Mouse (Mus musculus) limb, embryonic 13.5 days (tissue): Measurements from ENCODE around the gene Ppt2. TPM values are rescaled to one million over a fixed set of nuclear protein-coding genes. Genes with fewer than 3 reads are reported as not detected.
A peak's percentile ranks its signal among the peaks of the same experiment; 100 is the strongest.

ENCODE experiments used
- ATAC-seq: fragments of 200-750 bp; cut with Nextera tagmentation; 2 replicates; pipeline ENCODE4 v1.8.0; 2017; ENCODE audit warnings: low read depth, moderate number of reproducible peaks, moderate TSS enrichment; ENCODE audit not compliant: low FRiP score
- H3K27ac ChIP-seq: fragments of 300-500 bp; sonication (generic); 2 replicates; pipeline ENCODE4 v1.5.1; 2015; ENCODE audit warnings: inconsistent platforms, mild to moderate bottlenecking, moderate library complexity
- H3K27me3 ChIP-seq: fragments of 300-500 bp; sonication (generic); 2 replicates; pipeline ENCODE4 v1.6.1; 2015; ENCODE audit warnings: mild to moderate bottlenecking, inconsistent platforms
- H3K36me3 ChIP-seq: fragments of 300-500 bp; sonication (generic); 2 replicates; pipeline ENCODE4 v1.6.1; 2015; ENCODE audit warnings: inconsistent platforms, mild to moderate bottlenecking, moderate library complexity
- H3K4me1 ChIP-seq: fragments of 300-500 bp; sonication (generic); 2 replicates; pipeline ENCODE4 v1.6.1; 2015; ENCODE audit warnings: inconsistent platforms
- H3K4me2 ChIP-seq: fragments of 300-500 bp; sonication (generic); replicated peaks from 2 replicates; pipeline ENCODE4 v1.6.1; 2015; ENCODE audit warnings: inconsistent platforms, mild to moderate bottlenecking, moderate library complexity
- H3K4me3 ChIP-seq: fragments of 300-500 bp; sonication (generic); 2 replicates; pipeline ENCODE4 v1.5.1; 2015; ENCODE audit warnings: moderate library complexity, mild to moderate bottlenecking, inconsistent platforms
- H3K9ac ChIP-seq: fragments of 300-500 bp; sonication (generic); 2 replicates; pipeline ENCODE4 v1.6.1; 2015; ENCODE audit warnings: mild to moderate bottlenecking, inconsistent platforms
- H3K9me3 ChIP-seq: fragments of 300-500 bp; sonication (generic); 2 replicates; pipeline ENCODE4 v1.6.1; 2016; ENCODE audit warnings: inconsistent platforms
- WGBS: fragments of 180-500 bp; shearing (Covaris S2); methylation state at CpG from one replicate; pipeline ENCODE4 v1.1.7; 2015; 5-methylcytosine and 5-hydroxymethylcytosine counted together
- polyA plus RNA-seq: library from polyadenylated mRNA; unstranded; fragments of >200 nt; fragmentation: Nextera tagmentation; extraction: Ambion mirVana; gene quantifications from 2 replicates; pipeline ENCODE4 v1.2.1, GENCODE M21; 2015

The Ppt2 gene
- polyA plus RNA-seq, 1 experiment from 2014 or later: 24.4 TPM

- H3K4me1 ChIP-seq: peaks cover 53% of the 10 kb centered on the region
- H3K4me3 ChIP-seq: peak overlapping the region; percentile 44
- WGBS: 1% methylated on average over 47 of the region's 48 CpGs
- peak overlapping the region; percentile 39; the same call in 1 of the 2 replicates for H3K9ac ChIP-seq
- H3K36me3 ChIP-seq: no peaks in the 10 kb centered on the region
- H3K27ac ChIP-seq: no peak overlapping the region
- peaks cover 58% of the 10 kb centered on the region for H3K27me3 ChIP-seq
- peak overlapping the region; percentile 57 for H3K4me2 ChIP-seq
- H3K9me3 ChIP-seq: no peaks in the 10 kb centered on the region
- no peak for ATAC-seq
Measured at GRCm38 (mm10) chr17:34630761-34631301, 2.5 kb upstream of the Ppt2 start.

GRCm38 (mm10) chr17:34629796-34630603, 1.7 kb upstream of the Ppt2 start:
- peaks cover 8% of the 10 kb centered on the region; the same call in 1 of the 2 replicates for H3K36me3 ChIP-seq
- peaks cover 56% of the 10 kb centered on the region for H3K4me1 ChIP-seq
- peak overlapping the region; percentile 79 for H3K4me3 ChIP-seq
- H3K27me3 ChIP-seq: peaks cover 58% of the 10 kb centered on the region
- H3K4me2 ChIP-seq: peak overlapping the region; percentile 94
- H3K27ac ChIP-seq: no peak overlapping the region
- 17% methylated on average over 12 of the region's 12 CpGs for WGBS
- no peaks in the 10 kb centered on the region for H3K9me3 ChIP-seq
- no peak for ATAC-seq
- 0 out of 2 replicates have a peak overlapping the region, but pooled peaks have one; percentile 39 for H3K9ac ChIP-seq

GRCm38 (mm10) chr17:34629221-34629751, 976 bp upstream of the Ppt2 start, which contains the start of gene Prrt1:
Gene Prrt1, plus strand, starts transcription at chr17:34629533.
- Histone ChIP-seq H3K27me3 (peaks cover 58% of the 10 kb centered on the region), H3K4me1 (peaks cover 56% of the 10 kb centered on the region), H3K36me3 (peaks cover 9% of the 10 kb centered on the region; the same call in 1 of the 2 replicates), H3K9me3 (no peaks in the 10 kb centered on the region), H3K27ac (peak within 1 kb of the TSS; percentile 95; the same call in 1 of the 2 replicates), H3K9ac (peak within 1 kb of the TSS; percentile 77), H3K4me3 (peak within 1 kb of the TSS; percentile 79), H3K4me2 (peak within 1 kb of the TSS; percentile 94)
- 2% methylated on average over 13 of the region's 16 CpGs for WGBS
- ATAC-seq: no peak

GRCm38 (mm10) chr17:34628644-34628967, 296 bp upstream of the Ppt2 start:
- H3K4me2 ChIP-seq: peak overlapping the region; percentile 94
- peaks cover 13% of the 10 kb centered on the region; the same call in 1 of the 2 replicates for H3K36me3 ChIP-seq
- peak overlapping the region; percentile 79 for H3K4me3 ChIP-seq
- H3K9me3 ChIP-seq: no peaks in the 10 kb centered on the region
- H3K4me1 ChIP-seq: peaks cover 56% of the 10 kb centered on the region
- ATAC-seq: no peak
- peak overlapping the region; percentile 77 for H3K9ac ChIP-seq
- peak overlapping the region; percentile 95; the same call in 1 of the 2 replicates for H3K27ac ChIP-seq
- peaks cover 52% of the 10 kb centered on the region for H3K27me3 ChIP-seq
- 31% methylated on average over 5 of the region's 5 CpGs for WGBS

GRCm38 (mm10) chr17:34627093-34627942, 992 bp downstream of the Ppt2 start:
- Histone ChIP-seq H3K4me1 (peaks cover 52% of the 10 kb centered on the region), H3K4me3 (peak overlapping the region; percentile 79), H3K27me3 (peaks cover 39% of the 10 kb centered on the region), H3K9me3 (no peaks in the 10 kb centered on the region), H3K27ac (peak overlapping the region; percentile 95), H3K9ac (peak overlapping the region; percentile 77), H3K4me2 (peak overlapping the region; percentile 94), H3K36me3 (peaks cover 26% of the 10 kb centered on the region)
- ATAC-seq: peak; percentile 87
- WGBS: under 1% methylated on average over 45 of the region's 45 CpGs

GRCm38 (mm10) chr17:34626773-34627092, 1.6 kb downstream of the Ppt2 start:
- peak overlapping the region; percentile 94 for H3K4me2 ChIP-seq
- H3K4me1 ChIP-seq: peaks cover 46% of the 10 kb centered on the region
- under 1% methylated on average over 18 of the region's 18 CpGs for WGBS
- H3K27me3 ChIP-seq: peaks cover 33% of the 10 kb centered on the region
- ATAC-seq: no peak
- H3K9me3 ChIP-seq: no peaks in the 10 kb centered on the region
- peak overlapping the region; percentile 79 for H3K4me3 ChIP-seq
- H3K27ac ChIP-seq: peak overlapping the region; percentile 85
- peak overlapping the region; percentile 77 for H3K9ac ChIP-seq
- peaks cover 32% of the 10 kb centered on the region for H3K36me3 ChIP-seq

- H3K9ac ChIP-seq: peak overlapping the region; percentile 77
- peaks cover 37% of the 10 kb centered on the region for H3K36me3 ChIP-seq
- peak overlapping the region; percentile 79 for H3K4me3 ChIP-seq
- H3K9me3 ChIP-seq: no peaks in the 10 kb centered on the region
- peaks cover 28% of the 10 kb centered on the region for H3K27me3 ChIP-seq
- H3K4me2 ChIP-seq: peak overlapping the region; percentile 94
- no peak for ATAC-seq
- WGBS: 52% methylated on average over 16 of the region's 16 CpGs
- H3K4me1 ChIP-seq: peaks cover 41% of the 10 kb centered on the region
- peak overlapping the region; percentile 85; the same call in 1 of the 2 replicates for H3K27ac ChIP-seq
Measured at GRCm38 (mm10) chr17:34626062-34626772, 2.1 kb downstream of the Ppt2 start.

- Histone ChIP-seq H3K27ac (no peak overlapping the region), H3K4me1 (peaks cover 33% of the 10 kb centered on the region), H3K4me3 (no peak overlapping the region), H3K4me2 (no peak overlapping the region), H3K27me3 (peaks cover 16% of the 10 kb centered on the region), H3K9me3 (no peaks in the 10 kb centered on the region), H3K9ac (no peak overlapping the region), H3K36me3 (peaks cover 46% of the 10 kb centered on the region)
- no peak for ATAC-seq
- 88% methylated on average over 3 of the region's 3 CpGs for WGBS
Measured at GRCm38 (mm10) chr17:34624981-34625380, 3.3 kb downstream of the Ppt2 start.

GRCm38 (mm10) chr17:34623161-34623560, 5.1 kb downstream of the Ppt2 start:
- ATAC-seq: no peak
- H3K27ac ChIP-seq: no peak overlapping the region
- no peak overlapping the region for H3K4me2 ChIP-seq
- H3K36me3 ChIP-seq: peaks cover 61% of the 10 kb centered on the region
- WGBS: 87% methylated on average over 9 of the region's 9 CpGs
- no peaks in the 10 kb centered on the region for H3K9me3 ChIP-seq
- no peak overlapping the region for H3K4me3 ChIP-seq
- no peaks in the 10 kb centered on the region for H3K27me3 ChIP-seq
- no peak overlapping the region for H3K9ac ChIP-seq
- peaks cover 15% of the 10 kb centered on the region for H3K4me1 ChIP-seq

- 81% methylated on average over 8 of the region's 8 CpGs for WGBS
Measured at GRCm38 (mm10) chr17:34621006-34621405, 7.3 kb downstream of the Ppt2 start.

GRCm38 (mm10) chr17:34618999-34619398, 9.3 kb downstream of the Ppt2 start:
- Histone ChIP-seq H3K4me2 (no peak overlapping the region), H3K9me3 (no peaks in the 10 kb centered on the region), H3K9ac (no peak overlapping the region), H3K36me3 (peaks cover 87% of the 10 kb centered on the region), H3K27me3 (no peaks in the 10 kb centered on the region), H3K27ac (no peak overlapping the region), H3K4me3 (no peak overlapping the region), H3K4me1 (no peaks in the 10 kb centered on the region)
- WGBS: 25% methylated on average over 6 of the region's 6 CpGs
- peak; percentile 7; the same call in 1 of the 2 replicates for ATAC-seq

More at GRCm38 (mm10) chr17:34621006-34621405, 7.3 kb downstream of the Ppt2 start:
- Histone ChIP-seq H3K27ac (no peak overlapping the region), H3K4me2 (no peak overlapping the region), H3K9me3 (no peaks in the 10 kb centered on the region), H3K9ac (0 out of 2 replicates have a peak overlapping the region, but pooled peaks have one; percentile 19), H3K27me3 (no peaks in the 10 kb centered on the region), H3K4me3 (no peak overlapping the region), H3K4me1 (peaks cover 5% of the 10 kb centered on the region), H3K36me3 (peaks cover 78% of the 10 kb centered on the region)
- no peak for ATAC-seq
